Mouse (Mus musculus) kidney, embryonic 14.5 days (tissue): Measurements from ENCODE around the gene Cmtr1. TPM values are rescaled to one million over a fixed set of nuclear protein-coding genes. Genes with fewer than 3 reads are reported as not detected.
A peak's percentile ranks its signal among the peaks of the same experiment; 100 is the strongest.
"Not testable (repeated sequence)": the region's sequence is repeated elsewhere in the genome, so short reads cannot be mapped to it uniquely, and the experiment has no call there.

Source experiments
- ATAC-seq: fragments of 200-750 bp; cut with Nextera tagmentation; 2 replicates; pipeline ENCODE4 v1.8.0; 2017; ENCODE audit warnings: moderate number of reproducible peaks, mild to moderate bottlenecking, moderate TSS enrichment, moderate library complexity; ENCODE audit not compliant: low FRiP score, low TSS enrichment
- H3K27ac ChIP-seq: fragments of 300-500 bp; sonication (generic); 2 replicates; pipeline ENCODE4 v1.5.1; 2014; ENCODE audit warnings: low read depth, mild to moderate bottlenecking, low read length, moderate library complexity, mixed read lengths
- H3K27me3 ChIP-seq: fragments of 300-500 bp; sonication (generic); 2 replicates; pipeline ENCODE4 v1.6.1; 2014; ENCODE audit warnings: mild to moderate bottlenecking, low read length; ENCODE audit not compliant: control insufficient read depth, insufficient read depth
- H3K36me3 ChIP-seq: fragments of 300-500 bp; sonication (generic); 2 replicates; pipeline ENCODE4 v1.6.1; 2014; ENCODE audit warnings: low read length, mixed read lengths; ENCODE audit not compliant: control insufficient read depth, insufficient read depth
- H3K4me1 ChIP-seq: fragments of 300-500 bp; sonication (generic); 2 replicates; pipeline ENCODE4 v1.6.1; 2014; ENCODE audit warnings: low read length, mixed read lengths; ENCODE audit not compliant: control insufficient read depth, insufficient read depth
- H3K4me2 ChIP-seq: fragments of 300-500 bp; sonication (generic); replicated peaks from 2 replicates; pipeline ENCODE4 v1.6.1; 2014; ENCODE audit warnings: low read depth, mild to moderate bottlenecking, low read length
- H3K4me3 ChIP-seq: fragments of 300-500 bp; sonication (generic); 2 replicates; pipeline ENCODE4 v1.5.1; 2014; ENCODE audit warnings: mild to moderate bottlenecking, low read length
- H3K9ac ChIP-seq: fragments of 300-500 bp; sonication (generic); 2 replicates; pipeline ENCODE4 v1.6.1; 2014; ENCODE audit warnings: low read depth, mild to moderate bottlenecking, low read length, moderate library complexity
- H3K9me3 ChIP-seq: fragments of 300-500 bp; sonication (generic); 2 replicates; pipeline ENCODE4 v1.6.1; 2016; ENCODE audit warnings: low read length; ENCODE audit not compliant: control insufficient read depth
- WGBS: fragments of 180-500 bp; shearing (Covaris S2); extraction: QIAGEN DNeasy Blood & Tissue Kit; methylation state at CpG from one replicate; pipeline ENCODE4 v1.1.7; 2014; 5-methylcytosine and 5-hydroxymethylcytosine counted together
- polyA plus RNA-seq: library from polyadenylated mRNA; unstranded; fragments of >200 nt; fragmentation: Nextera tagmentation; extraction: Ambion mirVana; gene quantifications from 2 replicates; pipeline ENCODE4 v1.2.1, GENCODE M21; 2014

Gene Cmtr1
- polyA plus RNA-seq, 1 experiment from 2014 or later: 111 TPM

DNA sequence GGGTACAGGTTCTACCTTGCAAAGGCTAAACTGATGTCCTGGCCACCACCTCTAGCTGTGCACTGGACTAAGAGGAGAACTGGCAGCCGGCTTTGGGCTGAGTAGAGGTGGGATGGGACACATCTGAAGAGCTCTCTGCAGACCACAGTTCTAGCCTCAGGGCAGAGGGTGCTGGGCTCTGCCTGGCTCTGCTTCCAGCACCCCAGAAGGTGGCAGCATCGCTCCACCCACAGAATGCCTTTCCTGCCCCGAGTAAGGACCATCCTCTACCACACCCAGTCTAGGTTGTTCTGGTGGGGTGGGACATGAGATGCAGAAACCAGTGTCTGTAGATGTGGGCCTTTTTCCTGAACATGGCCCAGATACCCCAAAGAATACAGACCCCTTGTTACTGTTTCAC is 44.4 kb downstream of the Cmtr1 start:
- H3K4me2 ChIP-seq: no peak overlapping the region
- H3K4me3 ChIP-seq: no peak overlapping the region
- 44% methylated on average over 3 of the region's 3 CpGs for WGBS
- peaks cover 12% of the 10 kb centered on the region for H3K4me1 ChIP-seq
- 0 out of 2 replicates have a peak, but pooled peaks have one; percentile 56 for ATAC-seq
- peaks cover 44% of the 10 kb centered on the region for H3K36me3 ChIP-seq
- H3K27ac ChIP-seq: no peak overlapping the region
- H3K27me3 ChIP-seq: no peaks in the 10 kb centered on the region
- H3K9ac ChIP-seq: no peak overlapping the region
- H3K9me3 ChIP-seq: no peaks in the 10 kb centered on the region

DNA sequence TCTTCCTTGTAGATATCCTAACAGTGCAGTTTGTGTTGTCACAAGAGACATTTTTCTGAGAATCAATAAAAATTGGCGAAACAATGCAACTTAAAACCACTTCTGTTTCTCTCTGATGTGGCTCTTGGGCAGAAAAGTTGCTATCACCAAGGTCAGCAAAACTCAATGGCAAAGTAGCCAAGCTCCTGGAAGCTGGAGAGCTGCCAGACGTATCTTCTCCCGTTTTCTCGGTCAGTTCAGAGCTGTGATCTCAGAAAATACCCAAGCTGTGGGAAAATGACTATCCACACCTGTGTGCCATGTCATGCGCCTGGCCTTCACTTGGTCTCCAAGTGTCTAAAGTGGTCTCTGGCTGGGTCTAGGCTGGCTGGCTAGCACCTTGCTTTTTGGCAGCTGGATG is 45.5 kb downstream of the Cmtr1 start:
- Histone ChIP-seq H3K27ac (no peak overlapping the region), H3K27me3 (no peaks in the 10 kb centered on the region), H3K9me3 (no peaks in the 10 kb centered on the region), H3K4me1 (peaks cover 18% of the 10 kb centered on the region), H3K9ac (no peak overlapping the region), H3K4me3 (no peak overlapping the region), H3K4me2 (no peak overlapping the region), H3K36me3 (peaks cover 33% of the 10 kb centered on the region)
- 68% methylated on average over 5 of the region's 5 CpGs for WGBS
- no peak for ATAC-seq

DNA sequence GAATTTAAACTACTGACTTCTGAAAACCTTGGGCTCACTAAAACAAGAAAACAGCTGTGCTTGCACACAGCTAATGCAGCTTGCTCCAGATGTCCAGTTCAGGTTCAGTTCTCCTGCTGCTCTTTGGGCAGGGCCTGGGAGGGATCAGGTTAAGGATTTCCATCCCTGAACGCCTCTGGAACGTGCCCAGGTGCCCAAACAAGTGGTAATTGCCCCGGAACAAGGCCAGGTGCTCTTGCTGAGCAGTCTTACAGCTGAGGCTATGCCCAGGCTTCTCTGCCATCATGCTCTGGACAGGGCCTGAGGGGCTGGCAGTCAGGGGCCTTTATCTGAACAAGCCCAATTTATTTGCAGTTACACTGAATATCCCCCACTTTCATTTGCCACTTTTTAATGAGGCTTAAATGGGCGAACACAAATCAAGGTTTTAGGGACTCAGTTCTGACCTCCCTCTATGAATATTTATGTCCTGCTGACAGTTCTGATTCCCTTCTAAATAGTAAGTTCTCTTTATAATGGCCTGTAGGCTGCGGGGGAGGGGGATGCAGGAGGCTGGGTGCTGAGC is 46.7 kb downstream of the Cmtr1 start:
- no peak overlapping the region for H3K27ac ChIP-seq
- peaks cover 29% of the 10 kb centered on the region for H3K4me1 ChIP-seq
- H3K4me3 ChIP-seq: no peak overlapping the region
- no peaks in the 10 kb centered on the region for H3K27me3 ChIP-seq
- no peaks in the 10 kb centered on the region for H3K9me3 ChIP-seq
- WGBS: 36% methylated on average over 5 of the region's 5 CpGs
- H3K9ac ChIP-seq: no peak overlapping the region
- peaks cover 23% of the 10 kb centered on the region for H3K36me3 ChIP-seq
- no peak overlapping the region for H3K4me2 ChIP-seq
- no peak for ATAC-seq

DNA sequence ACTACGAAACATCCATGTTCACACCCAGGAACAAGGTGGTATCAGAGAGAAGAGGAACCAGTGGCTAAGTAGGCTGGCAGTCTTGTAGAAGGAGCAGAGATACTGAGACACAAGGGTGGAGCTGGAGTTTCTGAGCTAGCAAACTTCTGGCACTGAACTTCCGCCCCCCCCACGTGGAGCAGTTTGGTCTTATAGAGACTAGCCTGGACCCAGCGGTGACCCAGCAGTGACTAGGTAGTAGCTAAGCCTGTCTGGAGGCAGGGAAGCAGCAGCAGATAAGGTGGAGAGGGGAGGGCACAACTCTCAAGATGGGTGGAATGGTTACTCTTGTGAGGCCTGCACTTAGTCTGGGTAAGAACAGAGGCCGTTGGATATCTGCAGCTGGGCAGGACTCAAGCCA is 48.4 kb downstream of the Cmtr1 start:
- Histone ChIP-seq H3K27ac (no peak overlapping the region), H3K4me1 (peaks cover 36% of the 10 kb centered on the region), H3K4me2 (no peak overlapping the region), H3K9ac (no peak overlapping the region), H3K4me3 (no peak overlapping the region), H3K27me3 (no peaks in the 10 kb centered on the region), H3K36me3 (peaks cover 6% of the 10 kb centered on the region), H3K9me3 (no peaks in the 10 kb centered on the region)
- ATAC-seq: no peak
- 80% methylated on average over 5 of the region's 5 CpGs for WGBS

DNA sequence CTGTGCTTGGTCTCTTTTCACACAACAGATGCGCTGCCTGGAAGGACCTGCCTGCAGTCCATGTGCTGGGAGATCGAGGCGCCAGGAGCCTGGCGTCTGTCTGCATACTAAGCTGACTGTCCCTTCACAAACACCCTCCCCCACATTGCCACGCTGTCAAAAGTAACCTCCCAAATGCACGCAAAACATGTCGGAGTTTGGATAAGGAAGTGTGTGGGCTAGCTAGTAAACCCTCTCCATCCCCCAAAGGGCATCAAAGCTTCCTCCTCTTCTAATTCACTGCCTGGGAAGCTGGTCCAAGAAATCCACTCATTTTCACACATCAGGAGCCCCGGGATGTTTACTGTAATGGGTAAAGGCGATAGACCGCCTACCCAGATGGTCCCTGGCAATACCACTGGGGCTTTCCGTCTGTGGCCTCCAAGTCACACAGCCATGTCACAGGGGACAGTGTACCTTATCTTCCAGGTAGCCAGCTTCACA is 50.2 kb downstream of the Cmtr1 start:
- no peak overlapping the region for H3K4me3 ChIP-seq
- ATAC-seq: no peak
- H3K27ac ChIP-seq: no peak overlapping the region
- H3K27me3 ChIP-seq: no peaks in the 10 kb centered on the region
- no peak overlapping the region for H3K9ac ChIP-seq
- H3K9me3 ChIP-seq: no peaks in the 10 kb centered on the region
- no peaks in the 10 kb centered on the region; the same call in 1 of the 2 replicates for H3K36me3 ChIP-seq
- H3K4me2 ChIP-seq: no peak overlapping the region
- 50% methylated on average over 11 of the region's 11 CpGs for WGBS
- H3K4me1 ChIP-seq: peaks cover 36% of the 10 kb centered on the region

DNA sequence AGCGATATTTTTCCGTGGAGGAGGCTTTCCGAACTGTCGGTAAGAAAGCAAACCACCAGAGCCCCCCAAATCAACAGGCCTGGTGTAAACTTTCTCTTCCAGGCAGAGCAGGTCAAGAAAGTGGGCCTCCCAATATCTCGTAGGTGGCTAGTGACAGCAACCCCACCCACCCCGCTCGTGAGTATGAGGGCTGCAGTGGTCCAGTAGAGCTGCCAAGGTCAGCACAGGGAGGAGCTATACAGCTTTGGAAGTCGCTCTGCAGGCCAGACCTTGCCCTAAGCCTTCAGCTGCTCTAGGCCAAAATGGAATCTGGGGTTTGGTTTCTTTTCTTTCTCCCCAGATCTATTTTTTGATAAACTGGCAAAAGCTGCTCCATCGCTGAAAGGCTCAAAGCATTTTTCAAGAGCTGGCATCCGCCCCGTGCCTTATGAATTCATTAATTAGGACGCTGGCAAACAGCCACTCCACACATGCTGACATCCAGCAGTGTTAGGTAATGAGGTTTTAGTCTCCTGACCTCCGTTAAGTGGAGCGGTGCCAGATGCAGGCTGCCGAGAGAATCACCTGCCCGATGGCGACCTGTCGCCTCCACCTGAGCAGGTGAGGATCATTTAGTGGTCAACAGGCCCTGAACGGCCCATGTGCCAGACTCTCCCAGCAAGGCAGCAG is 50.8 kb downstream of the Cmtr1 start:
- 61% methylated on average over 19 of the region's 19 CpGs for WGBS
- no peak overlapping the region for H3K4me2 ChIP-seq
- no peak for ATAC-seq
- H3K36me3 ChIP-seq: no peaks in the 10 kb centered on the region; the same call in 1 of the 2 replicates
- H3K4me1 ChIP-seq: peaks cover 40% of the 10 kb centered on the region
- 0 out of 2 replicates have a peak overlapping the region, but pooled peaks have one; percentile 24 for H3K27ac ChIP-seq
- H3K9me3 ChIP-seq: no peaks in the 10 kb centered on the region
- H3K27me3 ChIP-seq: no peaks in the 10 kb centered on the region
- H3K4me3 ChIP-seq: no peak overlapping the region
- H3K9ac ChIP-seq: no peak overlapping the region

DNA sequence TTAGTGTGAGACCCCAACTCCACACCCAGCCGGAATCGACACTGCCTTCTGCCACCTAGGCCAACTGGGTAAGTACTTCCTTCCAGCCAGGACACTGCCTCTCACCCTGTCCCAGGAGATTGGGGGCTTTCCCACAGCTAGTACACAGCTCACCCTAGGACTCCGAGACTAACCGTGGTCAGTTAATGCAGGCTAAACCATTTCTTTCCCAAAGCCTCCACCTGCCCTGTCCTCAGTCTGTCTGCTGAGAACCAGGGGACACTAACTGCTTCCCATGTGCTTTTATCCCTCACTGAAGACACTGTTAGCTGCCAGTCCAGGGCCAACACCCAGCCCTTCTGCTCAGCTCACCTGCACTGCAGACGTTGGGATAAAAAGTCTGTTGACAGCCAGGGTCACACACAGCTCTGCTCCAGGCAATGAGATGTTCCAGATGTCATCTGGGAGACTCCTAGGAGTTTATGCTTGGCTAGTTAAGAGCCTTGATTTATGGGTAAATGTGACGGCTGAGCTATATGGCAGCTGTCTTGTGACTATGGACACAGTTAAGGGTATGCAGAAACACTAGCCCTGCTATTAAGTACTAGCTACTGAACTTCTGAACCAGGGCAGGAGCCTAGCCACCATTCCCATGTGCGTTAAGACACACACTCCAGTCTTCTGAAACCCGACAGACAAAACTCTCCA is 51.5 kb downstream of the Cmtr1 start:
- peak; percentile 52; the same call in 1 of the 2 replicates for ATAC-seq
- H3K9ac ChIP-seq: no peak overlapping the region
- no peak overlapping the region for H3K4me3 ChIP-seq
- WGBS: 44% methylated on average over 8 of the region's 8 CpGs
- no peaks in the 10 kb centered on the region for H3K27me3 ChIP-seq
- peak overlapping the region; percentile 24; the same call in 1 of the 2 replicates for H3K27ac ChIP-seq
- peaks cover 39% of the 10 kb centered on the region for H3K4me1 ChIP-seq
- no peak overlapping the region for H3K4me2 ChIP-seq
- no peaks in the 10 kb centered on the region for H3K9me3 ChIP-seq
- no peaks in the 10 kb centered on the region; the same call in 1 of the 2 replicates for H3K36me3 ChIP-seq

DNA sequence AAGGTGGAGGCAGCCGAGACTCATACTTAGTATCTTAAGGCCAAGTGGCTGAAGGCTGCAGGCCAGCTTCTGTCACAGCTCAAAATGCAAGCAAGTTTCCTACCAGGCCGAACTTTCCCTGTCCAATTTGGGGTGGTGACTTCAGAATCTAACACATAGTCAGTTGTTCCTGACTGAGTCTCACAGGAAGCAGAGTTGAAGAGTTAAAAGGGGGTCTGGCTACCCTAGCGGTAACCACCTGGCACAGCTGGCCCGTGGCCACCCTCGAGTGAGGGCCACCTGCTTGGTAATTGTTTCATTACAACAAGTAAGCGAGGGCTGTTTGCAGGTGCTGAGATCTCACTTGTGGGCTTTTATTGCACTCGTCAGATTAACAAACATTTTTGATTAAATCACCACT is 52.2 kb downstream of the Cmtr1 start:
- Histone ChIP-seq H3K9me3 (no peaks in the 10 kb centered on the region), H3K36me3 (no peaks in the 10 kb centered on the region; the same call in 1 of the 2 replicates), H3K4me1 (peaks cover 33% of the 10 kb centered on the region), H3K27me3 (no peaks in the 10 kb centered on the region), H3K9ac (no peak overlapping the region), H3K27ac (peak overlapping the region; percentile 13; the same call in 1 of the 2 replicates), H3K4me3 (no peak overlapping the region), H3K4me2 (no peak overlapping the region)
- 55% methylated on average over 7 of the region's 7 CpGs for WGBS
- no peak for ATAC-seq

DNA sequence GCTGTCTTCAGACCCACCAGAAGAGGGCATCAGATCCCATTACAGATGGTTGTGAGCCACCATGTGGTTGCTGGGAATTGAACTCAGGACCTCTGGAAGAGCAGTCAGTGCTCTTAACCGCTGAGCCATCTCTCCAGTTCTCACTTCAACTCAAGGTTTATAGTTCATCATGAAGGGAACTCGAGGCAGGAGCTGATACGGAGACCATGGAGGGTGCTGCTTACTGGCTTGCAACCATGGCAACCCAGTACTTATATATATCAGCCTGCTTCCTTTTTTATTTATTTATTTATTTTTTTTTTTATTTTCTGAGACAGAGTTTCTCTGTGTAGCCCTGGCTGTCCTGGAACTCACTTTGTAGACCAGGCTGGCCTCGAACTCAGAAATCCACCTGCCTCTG is 53.3 kb downstream of the Cmtr1 start:
- not testable (repeated sequence) for ATAC-seq, H3K4me3 ChIP-seq, H3K27me3 ChIP-seq, H3K27ac ChIP-seq, H3K36me3 ChIP-seq, H3K4me2 ChIP-seq, H3K9me3 ChIP-seq, H3K9ac ChIP-seq
- peaks cover 31% of the 10 kb centered on the region for H3K4me1 ChIP-seq
- 98% methylated on average over 4 of the region's 4 CpGs for WGBS
